Mouse (Mus musculus): ENCODE measurements around the gene Prmt3.

The Prmt3 gene

GRCm38 (mm10) chr7:49778114-49778901, at the start of gene Prmt3:
Prmt3 (plus strand) TSS chr7:49778346.
- peak; percentile 97 for DNase-seq

DNA sequence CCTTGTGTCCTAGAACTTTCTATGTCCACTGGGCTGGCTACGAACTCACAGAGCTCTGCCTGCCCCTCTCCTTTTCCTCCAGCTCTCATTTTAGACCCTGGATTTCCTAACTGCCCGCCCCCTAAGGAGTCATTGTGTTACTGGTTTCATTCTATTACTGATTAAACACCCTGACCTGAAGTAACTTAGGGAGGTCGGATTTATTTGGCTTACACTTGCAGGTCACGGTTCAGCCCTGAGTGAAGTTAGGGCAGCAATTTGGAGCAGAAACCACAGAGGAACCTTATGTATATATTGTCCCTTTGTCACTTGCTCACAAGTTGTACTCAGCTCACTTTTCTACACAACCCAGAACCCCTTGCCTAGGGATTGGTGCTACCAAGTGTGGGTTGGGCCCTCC, 43.8 kb upstream of the Prmt3 start:
- no peak for DNase-seq

DNA sequence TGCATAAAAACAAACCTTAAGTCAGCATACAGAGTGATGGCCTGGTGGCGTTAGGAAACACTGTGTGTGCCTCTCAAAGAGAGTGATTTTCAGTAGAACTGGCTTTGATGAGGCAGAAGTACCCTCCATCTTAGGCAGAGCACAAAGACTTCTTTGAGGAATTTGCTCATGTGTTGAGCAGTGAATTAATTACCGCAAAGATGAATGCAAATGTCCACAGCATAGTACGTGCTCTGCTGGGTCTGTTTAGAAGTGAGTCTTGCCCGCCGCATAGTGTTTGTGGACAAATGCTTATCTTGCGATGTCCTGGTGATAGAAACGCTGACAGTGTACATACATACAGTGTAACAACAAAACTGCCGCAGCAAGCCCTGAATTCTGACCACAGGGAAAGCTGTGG, 38.7 kb upstream of the Prmt3 start:
- no peak for DNase-seq

DNA sequence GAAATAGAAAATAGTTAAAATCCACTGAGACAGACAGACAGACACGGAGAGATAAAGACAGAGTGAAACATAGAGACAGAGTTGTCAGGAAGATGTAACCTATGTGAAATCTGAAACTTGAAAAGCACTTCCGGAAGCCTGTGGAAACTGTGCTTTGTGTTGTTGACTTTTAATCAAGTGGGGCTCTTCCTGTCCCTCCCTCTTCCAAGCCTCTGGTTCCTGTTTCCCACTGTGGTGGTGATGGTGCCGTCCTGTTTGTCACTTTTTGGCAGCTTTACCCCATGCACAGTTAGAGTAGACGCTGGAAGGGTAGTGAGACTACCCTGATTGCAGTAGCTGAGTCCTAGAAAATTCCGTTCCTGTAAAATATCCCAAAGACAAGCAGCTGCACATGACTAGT, 36.7 kb upstream of the Prmt3 start:
- DNase-seq: no peak

DNA sequence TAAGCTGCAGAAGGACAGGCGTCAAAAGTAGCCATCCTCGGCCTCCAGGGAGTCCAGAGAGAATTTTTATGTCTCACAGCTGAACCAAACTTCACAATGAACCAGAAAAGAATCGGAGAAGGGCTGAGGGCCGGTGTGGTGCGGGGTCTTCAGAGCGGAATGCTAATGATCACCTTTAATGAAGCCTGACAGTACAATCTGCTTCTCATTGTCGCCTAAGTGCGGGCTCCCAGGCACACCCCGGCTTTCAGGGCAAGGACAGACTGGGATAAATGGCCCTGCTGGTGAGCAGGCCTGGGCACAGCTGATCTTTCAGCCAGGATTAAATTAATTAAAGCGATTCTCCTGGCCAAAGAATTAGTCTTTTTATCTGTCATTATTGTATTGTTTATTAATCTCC, 36.2 kb upstream of the Prmt3 start:
- no peak for DNase-seq

DNA sequence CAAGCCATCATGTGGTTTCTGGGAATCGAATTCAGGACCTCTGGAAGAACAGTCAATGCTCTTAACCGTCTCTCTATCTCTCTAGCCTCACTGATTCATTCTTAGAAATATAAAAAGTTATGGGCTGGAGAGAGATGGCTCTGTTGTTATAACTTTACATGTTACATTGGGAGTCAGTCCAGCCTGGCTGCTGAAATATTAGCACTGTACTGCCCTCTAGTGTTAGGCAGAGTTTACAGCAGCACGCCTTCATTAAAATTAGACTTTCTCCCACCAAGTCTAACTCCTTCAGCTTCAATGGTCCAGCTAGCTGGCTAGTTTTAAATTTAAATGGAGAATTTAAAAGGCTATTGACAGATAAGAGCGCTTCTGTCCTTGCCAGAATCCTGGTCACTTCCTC, 27.0 kb upstream of the Prmt3 start:
- DNase-seq: peak; percentile 27

DNA sequence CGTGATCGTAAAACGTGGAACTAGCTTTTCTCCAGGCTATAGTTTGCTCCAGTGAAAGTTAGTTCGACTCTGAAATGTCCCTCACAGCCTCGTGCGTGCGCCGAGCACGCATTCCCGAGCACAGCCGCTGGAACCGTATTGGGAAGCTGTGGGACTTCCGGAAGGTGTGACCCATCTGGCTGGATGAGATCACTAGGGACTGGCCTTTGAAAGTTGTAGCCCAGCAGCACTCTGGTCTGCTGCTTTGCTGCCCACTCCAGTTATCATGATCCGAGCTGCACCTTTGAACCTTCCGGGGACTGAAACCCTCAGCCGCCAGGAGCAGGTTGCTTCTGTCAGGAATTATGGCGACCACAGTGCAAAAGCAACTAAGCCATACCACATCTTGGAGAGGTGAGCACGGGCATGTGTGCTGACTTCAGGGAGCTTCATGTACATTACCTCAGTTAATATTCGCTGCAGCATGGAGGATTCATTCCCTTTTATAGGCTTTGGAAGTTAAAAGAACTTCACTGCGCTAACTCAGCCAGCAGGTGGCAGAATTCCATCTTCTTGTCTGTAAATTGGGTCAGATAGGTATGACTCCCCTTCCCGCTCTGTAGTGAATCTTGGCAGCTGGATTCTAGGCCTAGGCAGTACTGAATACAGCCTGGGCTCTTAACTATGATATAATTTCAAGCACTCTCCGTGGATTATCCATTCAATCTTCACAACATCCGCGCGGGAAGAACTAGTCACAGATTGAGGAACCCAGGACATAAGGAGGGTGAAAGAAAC, 25.2 kb upstream of the Prmt3 start:
- DNase-seq: peak; percentile 51

DNA sequence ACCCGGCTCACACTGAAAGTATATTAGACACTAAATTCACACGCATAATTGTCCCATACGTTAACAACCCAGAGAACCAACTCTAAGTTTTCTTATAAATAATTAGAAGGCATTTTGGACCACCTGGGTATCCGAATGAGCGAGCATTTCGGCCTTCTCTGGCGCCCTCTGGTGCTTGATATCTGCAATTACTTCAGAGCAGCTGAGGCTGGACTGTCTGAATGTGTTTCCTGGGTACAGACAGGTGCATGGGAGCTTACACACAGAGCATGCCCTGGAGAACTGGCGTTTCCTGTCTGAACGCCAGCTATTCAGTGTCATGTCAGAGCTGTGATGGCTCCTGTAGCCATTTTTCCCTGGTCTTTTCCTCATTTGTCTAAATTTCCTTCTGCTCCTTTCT, 23.4 kb upstream of the Prmt3 start:
- DNase-seq: peak; percentile 54

DNA sequence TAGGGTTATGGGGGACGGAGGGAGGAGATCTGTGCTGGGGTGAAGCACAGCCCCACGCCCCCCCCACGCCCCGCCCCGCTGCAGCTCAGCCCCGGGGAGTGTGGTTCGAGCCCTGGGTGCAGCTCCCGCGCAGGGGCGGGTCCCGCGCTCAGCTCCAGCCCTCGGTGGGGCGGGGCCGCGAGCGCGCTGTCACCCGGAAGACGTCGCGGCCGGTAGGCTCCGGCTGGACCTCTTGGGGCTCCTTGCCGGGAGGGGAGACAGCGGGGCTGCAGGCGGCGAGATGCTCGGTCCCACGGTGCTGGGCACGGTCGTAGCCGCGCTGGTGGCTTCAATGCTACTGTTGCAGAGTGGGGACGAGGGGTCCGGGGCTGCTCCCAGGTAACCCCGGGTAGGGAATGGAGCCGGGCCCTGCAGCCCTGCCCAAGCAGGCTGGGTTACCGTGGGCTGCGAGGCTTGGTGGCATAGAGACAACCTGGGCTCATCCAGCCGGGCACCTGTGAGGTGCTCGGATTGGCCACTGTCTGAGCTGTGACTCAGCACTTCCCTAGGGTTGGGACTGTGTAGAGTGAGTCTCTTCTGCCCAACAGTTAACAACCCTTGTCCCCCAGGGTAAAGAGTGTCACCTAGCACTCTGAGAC, 19.1 kb upstream of the Prmt3 start, which contains the start of gene Htatip2:
Gene Htatip2, plus strand, starts transcription at position 182 of the 638 bp plus-strand sequence.
- peak; percentile 67 for DNase-seq

- no peak for DNase-seq
These were observed 15.5 kb upstream of the Prmt3 start for GRCm38 (mm10) chr7:49762605-49763004.

GRCm38 (mm10) chr7:49764011-49764716, 14.0 kb upstream of the Prmt3 start:
- no peak for DNase-seq

DNA sequence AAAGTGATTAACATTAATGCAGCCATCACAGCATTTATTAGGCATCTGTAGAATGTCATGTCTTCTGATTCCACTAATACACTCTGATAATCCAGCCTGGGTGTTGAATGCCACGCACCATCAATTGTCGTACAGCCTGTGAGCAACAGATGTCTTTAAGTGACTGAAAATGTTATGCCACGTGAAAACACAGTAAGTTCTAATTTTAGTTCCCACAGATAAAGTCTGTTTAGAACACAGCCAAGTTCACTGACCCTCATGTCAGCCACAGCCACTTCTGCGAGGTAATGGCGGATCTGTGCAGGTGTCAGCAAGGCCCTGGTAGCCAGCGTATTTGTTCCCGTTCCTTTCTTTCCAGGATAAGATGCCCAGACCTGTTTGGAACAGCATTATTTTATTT, 12.0 kb upstream of the Prmt3 start:
- DNase-seq: no peak

DNA sequence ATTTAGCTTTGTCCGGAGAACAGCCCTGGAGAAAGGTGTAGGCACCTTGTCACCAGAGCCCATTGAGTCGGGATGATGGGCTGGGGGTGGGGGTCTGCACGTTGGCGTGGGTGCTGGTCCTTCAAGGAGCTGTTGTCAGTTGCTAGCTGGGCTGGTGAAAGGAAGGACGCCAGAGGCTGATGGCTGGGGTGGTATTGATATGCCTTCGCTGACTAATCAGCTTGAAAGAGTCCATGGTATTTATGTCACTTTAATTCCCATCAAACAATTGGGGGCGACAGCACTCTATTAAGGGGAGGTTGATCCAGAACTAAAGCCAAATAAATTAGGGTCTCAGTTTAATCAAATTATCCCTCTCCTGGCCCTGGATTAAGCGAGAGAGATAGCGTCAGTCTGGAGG, 9.6 kb upstream of the Prmt3 start:
- no peak for DNase-seq

DNA sequence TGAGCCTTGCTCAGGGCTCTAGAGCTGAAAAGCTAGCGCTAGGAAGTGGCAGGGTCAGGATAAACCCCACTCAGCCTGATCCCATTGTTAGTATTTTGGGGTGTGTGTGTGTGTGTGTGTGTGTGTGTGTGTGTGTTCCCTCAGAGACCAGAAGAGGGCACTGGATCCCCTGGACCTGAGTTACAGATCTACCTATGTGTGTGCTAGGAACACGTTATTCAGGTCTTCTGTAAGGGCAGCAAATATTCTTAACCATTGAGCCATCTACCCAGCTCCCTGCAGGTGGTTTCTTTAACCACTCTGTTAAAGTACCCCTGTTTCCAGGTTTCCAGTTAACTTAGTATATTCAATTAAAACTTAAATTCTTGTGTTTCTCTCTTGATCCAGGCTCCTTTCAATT, 3.8 kb upstream of the Prmt3 start:
- DNase-seq: no peak

DNA sequence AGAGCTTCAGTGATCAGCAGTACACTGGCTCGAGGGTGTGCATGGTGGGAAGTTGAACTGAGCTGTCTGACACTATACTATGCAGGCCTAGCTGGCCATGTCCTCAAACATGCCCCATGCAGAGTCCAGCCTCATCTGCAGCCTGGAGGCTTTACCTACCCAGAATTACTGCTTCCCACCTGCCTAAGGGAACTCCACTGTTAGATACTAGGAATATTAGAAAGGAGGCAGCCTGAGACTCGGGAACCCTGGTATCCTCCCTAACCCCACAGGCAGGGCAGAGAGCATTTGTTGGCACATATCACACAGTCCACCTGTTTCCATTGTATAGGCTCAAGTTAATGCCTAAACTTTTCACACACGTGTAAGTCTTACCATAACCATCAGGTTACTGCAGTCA, 561 bp upstream of the Prmt3 start:
- DNase-seq: no peak

- peak; percentile 8 for DNase-seq
These were observed 914 bp downstream of the Prmt3 start for GRCm38 (mm10) chr7:49778904-49779615.

DNA sequence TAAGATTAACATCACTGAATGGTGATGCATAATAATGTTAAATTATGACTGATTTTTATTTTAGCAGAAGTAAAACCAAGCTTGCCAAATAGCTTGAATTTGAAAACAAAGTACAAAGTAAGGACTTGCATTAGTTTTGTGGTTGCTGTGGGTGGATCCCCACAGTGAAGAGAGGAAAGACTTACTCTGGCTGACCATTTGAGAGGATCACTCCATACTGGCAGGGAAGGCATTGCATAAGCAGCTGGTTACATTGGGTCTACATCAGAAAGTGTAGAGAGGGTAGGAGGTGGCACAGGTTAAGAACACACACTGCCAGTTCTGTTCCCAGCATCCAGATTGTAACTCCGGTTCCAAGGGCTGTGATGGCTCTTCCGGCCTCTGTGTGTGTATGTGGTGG, 4.9 kb downstream of the Prmt3 start:
- DNase-seq: no peak

- no peak for DNase-seq
These were observed 7.0 kb downstream of the Prmt3 start for GRCm38 (mm10) chr7:49785141-49785540.

- peak; percentile 44 for DNase-seq
These were observed 8.7 kb downstream of the Prmt3 start for GRCm38 (mm10) chr7:49786618-49787382.

DNA sequence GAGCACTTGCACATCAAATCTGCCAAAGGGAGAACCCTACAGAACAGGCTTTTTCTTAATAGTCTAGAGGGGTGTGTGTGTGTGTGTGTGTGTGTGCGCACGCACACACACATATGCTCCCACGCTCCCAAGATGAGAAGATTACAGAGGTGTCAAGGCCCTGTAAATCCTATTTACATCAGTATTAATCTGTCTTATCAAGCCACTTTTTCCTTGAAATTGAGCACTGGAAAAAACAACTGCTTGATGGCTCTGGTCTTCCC, 9.2 kb downstream of the Prmt3 start:
- DNase-seq: no peak

GRCm38 (mm10) chr7:49794304-49794703, 16.2 kb downstream of the Prmt3 start:
- no peak for DNase-seq

- DNase-seq: no peak
These were observed 19.0 kb downstream of the Prmt3 start for GRCm38 (mm10) chr7:49797171-49797570.

Measured in kidney, adult 18-20 months (tissue).